Mouse (Mus musculus) forebrain, postnatal 0 days (tissue): ENCODE measurements around the gene Srebf1. TPM values are rescaled to one million over a fixed set of nuclear protein-coding genes. Genes with fewer than 3 reads are reported as not detected.

Experiments
- ATAC-seq: fragments of 200-750 bp; cut with Nextera tagmentation; 2 replicates; pipeline ENCODE4 v1.8.0; 2017; ENCODE audit warnings: mild to moderate bottlenecking, moderate library complexity
- DNase-seq: peaks from one replicate; pipeline ENCODE4 v3.0.0-alpha.2; 2015
- H3K27ac ChIP-seq: fragments of 300-500 bp; sonication (generic); 2 replicates; pipeline ENCODE4 v1.5.1; 2014; ENCODE audit warnings: low read depth, mild to moderate bottlenecking, antibody characterized with exemption, low read length, moderate library complexity, mixed read lengths
- H3K27me3 ChIP-seq: fragments of 300-500 bp; sonication (generic); 2 replicates; pipeline ENCODE4 v1.6.1; 2014; ENCODE audit warnings: mild to moderate bottlenecking, low read length, mixed read lengths; ENCODE audit not compliant: insufficient read depth
- H3K36me3 ChIP-seq: fragments of 300-500 bp; sonication (generic); 2 replicates; pipeline ENCODE4 v1.6.1; 2014; ENCODE audit warnings: mild to moderate bottlenecking, moderate library complexity; ENCODE audit not compliant: insufficient read depth
- H3K4me1 ChIP-seq: fragments of 300-500 bp; sonication (generic); 2 replicates; pipeline ENCODE4 v1.6.1; 2014; ENCODE audit warnings: antibody characterized with exemption; ENCODE audit not compliant: insufficient read depth
- H3K4me2 ChIP-seq: fragments of 300-500 bp; sonication (generic); 2 replicates; pipeline ENCODE4 v1.6.1; 2014; ENCODE audit warnings: low read depth, mild to moderate bottlenecking, moderate library complexity
- H3K4me3 ChIP-seq: fragments of 300-500 bp; sonication (generic); 2 replicates; pipeline ENCODE4 v1.5.1; 2014; ENCODE audit warnings: low read depth, low read length, mixed read lengths
- H3K9ac ChIP-seq: fragments of 300-500 bp; sonication (generic); 2 replicates; pipeline ENCODE4 v1.6.1; 2014; ENCODE audit warnings: mild to moderate bottlenecking
- H3K9me3 ChIP-seq: fragments of 300-500 bp; sonication (generic); 2 replicates; pipeline ENCODE4 v1.6.1; 2016; ENCODE audit warnings: low read length
- CTCF ChIP-seq: sonication (generic); IDR thresholded peaks from 2 replicates; pipeline ENCODE4 v1.5.1; 2016; ENCODE audit warnings: antibody characterized with exemption, control low read depth, low read depth
- WGBS: fragments of 180-500 bp; shearing (Covaris S2); extraction: QIAGEN DNeasy Blood & Tissue Kit; methylation state at CpG from one replicate; pipeline ENCODE4 v1.1.7; 2014; 5-methylcytosine and 5-hydroxymethylcytosine counted together
- polyA plus RNA-seq: library from polyadenylated mRNA; unstranded; fragments of >200 nt; fragmentation: Nextera tagmentation; extraction: Ambion mirVana; gene quantifications from 2 replicates; pipeline ENCODE4 v1.2.1, GENCODE M21; 2015
- total RNA-seq: library from RNA; depleted of rRNA; stranded (reverse); fragments of >200 nt; gene quantifications from 2 replicates; pipeline ENCODE4 v1.2.3, GENCODE M21; 2014

Srebf1 gene
- total and polyA plus RNA-seq, 2 experiments from 2014 or later = 32.8 to 70.7 TPM

GRCm38 (mm10) chr11:60250971-60251643 lies 28.7 kb upstream of the Srebf1 start:
- no peak for ATAC-seq
- 58% methylated on average over 6 of the region's 6 CpGs for WGBS
- 0 out of 2 replicates have a peak, but pooled peaks cover 3% of the 10 kb centered on the region for H3K4me1 ChIP-seq
- no peak overlapping the region for H3K27ac ChIP-seq
- DNase-seq = peak; percentile 48
- H3K4me3 ChIP-seq = no peak overlapping the region
- no peaks in the 10 kb centered on the region for H3K9me3 ChIP-seq
- H3K36me3 ChIP-seq = no peaks in the 10 kb centered on the region; the same call in 1 of the 2 replicates
- H3K27me3 ChIP-seq = no peaks in the 10 kb centered on the region
- peak; percentile 61 for TF ChIP-seq CTCF
- no peak overlapping the region for H3K4me2 ChIP-seq
- no peak overlapping the region for H3K9ac ChIP-seq

DNA sequence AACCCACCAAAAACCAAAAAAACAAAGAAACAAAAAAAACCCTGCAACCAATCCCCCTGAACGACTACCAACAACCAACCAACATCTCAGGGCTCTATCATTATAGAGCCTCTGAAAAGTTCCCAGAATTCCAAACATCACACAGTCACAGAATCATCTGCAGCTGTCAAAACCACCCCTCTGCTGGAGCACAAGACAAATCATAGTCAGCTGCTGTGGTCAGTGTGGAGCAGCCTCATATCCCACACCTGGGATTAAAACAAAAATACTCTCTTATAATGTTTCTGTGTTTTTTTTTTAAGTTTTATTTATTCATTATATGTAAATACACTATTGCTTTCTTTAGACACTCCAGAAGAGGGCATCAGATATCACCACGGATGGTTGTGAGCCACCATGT lies 27.5 kb upstream of the Srebf1 start:
- Histone ChIP-seq H3K36me3 (peaks cover 6% of the 10 kb centered on the region), H3K4me3 (no peak overlapping the region), H3K9me3 (no peaks in the 10 kb centered on the region), H3K9ac (no peak overlapping the region), H3K4me2 (no peak overlapping the region), H3K4me1 (0 out of 2 replicates have a peak, but pooled peaks cover 2% of the 10 kb centered on the region), H3K27me3 (no peaks in the 10 kb centered on the region), H3K27ac (no peak overlapping the region)
- TF ChIP-seq CTCF = no peak
- ATAC-seq (no peak), DNase-seq (no peak)
- 82% methylated on average over 2 of the region's 2 CpGs for WGBS

DNA sequence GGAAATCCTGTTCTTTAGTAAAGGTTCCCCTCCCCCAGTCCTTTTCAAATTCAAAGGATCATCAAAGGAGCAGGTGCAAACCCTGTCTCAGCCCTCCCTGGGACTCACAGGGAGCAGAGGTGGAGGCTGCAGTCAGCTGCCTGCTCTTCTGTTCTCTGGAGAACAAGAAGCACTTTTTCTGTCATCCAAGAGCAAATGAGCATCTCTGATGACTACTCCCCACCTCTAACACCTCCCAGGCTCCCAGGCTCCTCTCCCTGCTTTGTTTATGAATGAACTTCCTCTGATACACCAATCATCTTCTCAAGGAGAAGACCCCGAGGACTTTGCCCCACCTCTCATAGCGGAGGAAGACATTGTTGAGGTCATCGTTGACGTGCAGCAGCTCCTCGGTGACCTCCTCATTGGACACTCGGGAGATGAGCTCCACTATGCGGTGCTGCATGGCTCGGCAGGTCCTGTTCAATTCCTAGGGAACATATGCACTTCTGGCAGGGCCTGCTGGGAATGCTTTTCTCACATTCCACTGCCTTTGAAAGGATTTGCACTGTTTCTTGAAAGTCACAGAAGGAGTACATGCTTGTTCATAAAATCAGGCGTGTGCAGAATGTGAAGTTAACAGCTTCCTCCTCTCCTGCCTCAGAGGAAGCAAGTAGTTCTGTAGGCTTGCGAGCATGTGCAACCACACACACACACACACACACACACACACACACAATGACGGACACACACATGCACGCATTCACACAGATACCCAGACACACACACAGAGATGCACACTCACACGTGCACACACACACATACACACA lies 26.4 kb upstream of the Srebf1 start:
- Histone ChIP-seq H3K27me3 (no peaks in the 10 kb centered on the region), H3K4me2 (no peak overlapping the region), H3K4me3 (no peak overlapping the region), H3K4me1 (0 out of 2 replicates have a peak, but pooled peaks cover 2% of the 10 kb centered on the region), H3K36me3 (peaks cover 8% of the 10 kb centered on the region), H3K27ac (peak overlapping the region; percentile 67), H3K9me3 (no peaks in the 10 kb centered on the region), H3K9ac (0 out of 2 replicates have a peak overlapping the region, but pooled peaks have one; percentile 18)
- DNase-seq (peak; percentile 63), ATAC-seq (peak; percentile 85)
- 39% methylated on average over 13 of the region's 13 CpGs for WGBS
- TF ChIP-seq CTCF = no peak

DNA sequence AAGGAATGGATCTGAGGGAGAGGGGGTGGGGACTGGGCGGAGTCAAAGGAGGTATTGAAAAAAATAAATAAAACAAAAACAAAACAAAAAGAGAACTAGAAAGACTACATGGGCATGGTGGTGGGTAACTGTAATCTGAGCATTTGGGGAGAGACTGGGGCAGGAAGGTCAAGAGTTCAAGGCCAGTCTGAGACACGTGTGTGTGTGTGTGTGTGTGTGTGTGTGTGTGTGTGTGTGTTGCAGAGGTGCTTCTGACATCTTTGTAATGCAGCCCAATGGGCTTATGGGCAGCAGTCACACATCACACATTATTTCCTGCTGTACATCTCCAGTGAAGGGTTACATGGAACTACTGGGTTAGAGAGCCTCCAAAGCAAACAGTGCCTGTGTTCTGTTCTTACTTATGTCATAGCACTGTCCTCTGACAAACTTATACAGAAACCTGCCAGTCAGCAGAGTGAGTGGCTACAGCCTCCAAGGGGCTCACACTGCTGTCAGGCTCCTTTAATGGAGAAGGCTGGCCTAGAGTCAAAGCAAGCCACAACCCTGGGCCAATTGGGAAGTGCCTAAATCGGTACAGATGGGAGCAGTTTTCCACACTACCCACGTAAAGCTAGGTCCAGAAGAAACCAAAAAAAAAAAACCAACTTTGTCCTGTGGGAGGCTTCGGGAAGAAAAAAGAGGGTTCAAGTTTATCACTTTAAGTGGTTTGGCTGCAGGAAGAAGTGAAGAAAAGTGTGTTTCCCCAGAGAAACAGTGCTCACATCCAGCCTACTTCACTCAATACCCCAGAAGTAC lies 25.6 kb upstream of the Srebf1 start:
- no peak overlapping the region for H3K4me3 ChIP-seq
- H3K9me3 ChIP-seq = no peaks in the 10 kb centered on the region
- H3K27ac ChIP-seq = peak overlapping the region; percentile 67; the same call in 1 of the 2 replicates
- ATAC-seq = no peak
- no peak overlapping the region for H3K4me2 ChIP-seq
- no peak for TF ChIP-seq CTCF
- 0 out of 2 replicates have a peak, but pooled peaks cover 2% of the 10 kb centered on the region for H3K4me1 ChIP-seq
- H3K27me3 ChIP-seq = no peaks in the 10 kb centered on the region
- peaks cover 13% of the 10 kb centered on the region for H3K36me3 ChIP-seq
- 48% methylated on average over 5 of the region's 5 CpGs for WGBS
- no peak overlapping the region for H3K9ac ChIP-seq
- DNase-seq = no peak

GRCm38 (mm10) chr11:60246077-60246476 lies 23.7 kb upstream of the Srebf1 start:
- Histone ChIP-seq H3K9ac (no peak overlapping the region), H3K27ac (no peak overlapping the region), H3K27me3 (no peaks in the 10 kb centered on the region), H3K4me3 (no peak overlapping the region), H3K4me2 (no peak overlapping the region), H3K9me3 (no peaks in the 10 kb centered on the region), H3K4me1 (0 out of 2 replicates have a peak, but pooled peaks cover 2% of the 10 kb centered on the region), H3K36me3 (peaks cover 24% of the 10 kb centered on the region)
- no peak for TF ChIP-seq CTCF
- DNase-seq = no peak
- no peak for ATAC-seq

GRCm38 (mm10) chr11:60244503-60245143 lies 22.2 kb upstream of the Srebf1 start:
- 60% methylated on average over 11 of the region's 11 CpGs for WGBS
- Histone ChIP-seq H3K27ac (no peak overlapping the region), H3K4me2 (no peak overlapping the region), H3K4me3 (no peak overlapping the region), H3K27me3 (no peaks in the 10 kb centered on the region), H3K36me3 (peaks cover 38% of the 10 kb centered on the region), H3K4me1 (0 out of 2 replicates have a peak, but pooled peaks cover 2% of the 10 kb centered on the region), H3K9ac (no peak overlapping the region), H3K9me3 (no peaks in the 10 kb centered on the region)
- ATAC-seq (no peak), DNase-seq (no peak)
- no peak for TF ChIP-seq CTCF
